Mouse (Mus musculus): ENCODE data around the gene Plxna3. TPM values are rescaled to one million over a fixed set of nuclear protein-coding genes. Genes with fewer than 3 reads are reported as not detected.

Plxna3 gene
- polyA plus RNA-seq (2015; fragmentation: Nextera tagmentation; extraction: Ambion mirVana), result 63.9 and 68.4 TPM in 2 replicates

DNA sequence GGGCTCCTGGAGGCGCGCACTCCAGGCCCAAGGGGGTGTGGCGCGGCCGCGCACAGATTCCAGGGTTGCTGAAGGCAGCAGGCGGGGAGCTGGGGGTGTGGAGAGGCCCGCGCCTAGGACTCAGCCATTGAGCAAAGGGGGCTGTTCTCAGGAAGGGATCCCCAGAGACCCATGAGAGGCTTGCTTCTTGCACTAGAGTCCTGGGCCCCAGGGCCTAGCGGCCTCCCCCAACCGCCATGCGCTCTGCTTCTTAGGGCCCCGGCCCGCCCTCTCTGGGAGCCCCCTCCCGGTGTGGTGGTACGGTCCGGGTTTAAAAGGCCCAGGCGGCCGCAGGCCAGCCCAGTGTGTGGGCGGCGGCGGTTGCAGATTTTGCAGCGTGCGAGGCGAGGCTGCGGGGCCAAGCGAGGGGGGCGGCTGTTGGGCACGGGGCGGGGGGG is at the start of gene Plxna3:
Plxna3 (plus strand) TSS at position 342 of the 437 bp plus-strand sequence.
- peak; percentile 95 for ATAC-seq
- H3K9ac ChIP-seq (ENCODE audit: low read depth, low read length), result peak within 1 kb of the TSS; percentile 73
- no peaks in the 10 kb centered on the region for H3K9me3 ChIP-seq (replicated peaks; ENCODE audit: control insufficient read depth, low read length, poor library complexity, severe bottlenecking)
- WGBS, result 25% methylated on average over 27 of the region's 30 CpGs
- peak within 1 kb of the TSS; percentile 89 for H3K27ac ChIP-seq (ENCODE audit: low read length)
- no peaks in the 10 kb centered on the region for H3K27me3 ChIP-seq (ENCODE audit: control insufficient read depth, insufficient read depth, low read depth, low read length)
- H3K4me3 ChIP-seq (ENCODE audit: low read depth, low read length), result peak within 1 kb of the TSS; percentile 54
- 0 out of 2 replicates have a peak, but pooled peaks cover 3% of the 10 kb centered on the region for H3K36me3 ChIP-seq (ENCODE audit: control insufficient read depth, insufficient read depth, low read length)
- peak within 1 kb of the TSS; percentile 84 for H3K4me2 ChIP-seq (ENCODE audit: low read length)
- peaks cover 31% of the 10 kb centered on the region for H3K4me1 ChIP-seq (ENCODE audit: control insufficient read depth, insufficient read depth, low read length)

DNA sequence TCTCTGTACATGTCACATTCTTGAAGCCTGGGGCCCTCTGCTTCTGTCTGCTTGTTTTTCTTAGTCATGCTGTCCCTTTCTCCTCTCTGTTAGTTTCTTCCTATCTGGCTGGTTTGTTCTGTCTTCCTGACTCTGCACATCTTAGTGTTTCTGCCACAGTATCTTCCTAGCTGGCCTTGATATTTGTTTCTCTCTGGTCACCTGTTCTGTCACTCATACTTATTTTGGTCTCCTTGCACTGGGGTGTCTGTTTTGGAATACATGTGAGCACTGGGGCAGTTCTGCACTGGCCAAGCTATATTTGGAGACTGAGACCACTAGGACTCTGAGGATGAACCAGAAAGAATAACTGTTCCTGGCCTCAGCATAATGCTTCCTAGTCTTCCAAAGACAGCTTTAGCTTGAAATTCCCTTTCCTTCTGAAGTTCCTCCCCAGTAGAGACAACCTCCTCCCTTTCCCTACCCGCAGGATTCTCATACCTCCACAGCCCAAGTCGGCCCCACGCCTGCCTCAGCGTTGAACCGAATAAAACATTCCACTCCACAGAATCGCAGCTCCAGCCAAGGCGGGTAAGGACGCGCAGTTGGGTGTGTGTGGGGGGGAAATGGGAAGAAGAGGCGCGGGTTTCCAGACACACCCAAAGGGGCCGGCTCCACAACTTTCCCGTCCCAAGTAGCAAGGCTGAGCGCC is 47.7 kb upstream of the Plxna3 start:
- ATAC-seq, result no peak
- WGBS, result 9% methylated on average over 14 of the region's 14 CpGs
- H3K27me3 ChIP-seq (ENCODE audit: control insufficient read depth, insufficient read depth, low read depth, low read length), result no peaks in the 10 kb centered on the region

GRCm38 (mm10) chrX:74281732-74282394 is 47.0 kb upstream of the Plxna3 start, which contains the start of the genes Taz and Dnase1l1:
Gene Taz, plus strand, starts transcription at chrX:74281912.
Gene Dnase1l1, minus strand, starts transcription at chrX:74282337.
- peak; percentile 63 for ATAC-seq
- H3K4me1 ChIP-seq (ENCODE audit: control insufficient read depth, insufficient read depth, low read length), result peaks cover 13% of the 10 kb centered on the region
- no peaks in the 10 kb centered on the region for H3K27me3 ChIP-seq (ENCODE audit: control insufficient read depth, insufficient read depth, low read depth, low read length)
- H3K36me3 ChIP-seq (ENCODE audit: control insufficient read depth, insufficient read depth, low read length), result no peaks in the 10 kb centered on the region
- H3K27ac ChIP-seq (ENCODE audit: low read length), result peak within 1 kb of the TSS; percentile 82
- WGBS, result 22% methylated on average over 16 of the region's 16 CpGs
- H3K9me3 ChIP-seq (replicated peaks; ENCODE audit: control insufficient read depth, low read length, poor library complexity, severe bottlenecking), result no peaks in the 10 kb centered on the region
- peak within 1 kb of the TSS; percentile 58 for H3K4me3 ChIP-seq (ENCODE audit: low read depth, low read length)
- peak within 1 kb of the TSS; percentile 76 for H3K4me2 ChIP-seq (ENCODE audit: low read length)
- peak within 1 kb of the TSS; percentile 80 for H3K9ac ChIP-seq (ENCODE audit: low read depth, low read length)

More for the DNA sequence above, 47.7 kb upstream of the Plxna3 start:
- H3K4me2 ChIP-seq (ENCODE audit: low read length), result peak overlapping the region; percentile 76
- H3K4me3 ChIP-seq (ENCODE audit: low read depth, low read length), result peak overlapping the region; percentile 58
- H3K9me3 ChIP-seq (replicated peaks; ENCODE audit: control insufficient read depth, low read length, poor library complexity, severe bottlenecking), result no peaks in the 10 kb centered on the region
- H3K4me1 ChIP-seq (ENCODE audit: control insufficient read depth, insufficient read depth, low read length), result peaks cover 13% of the 10 kb centered on the region
- H3K36me3 ChIP-seq (ENCODE audit: control insufficient read depth, insufficient read depth, low read length), result no peaks in the 10 kb centered on the region
- peak overlapping the region; percentile 82 for H3K27ac ChIP-seq (ENCODE audit: low read length)
- peak overlapping the region; percentile 80 for H3K9ac ChIP-seq (ENCODE audit: low read depth, low read length)

GRCm38 (mm10) chrX:74282395-74283091 is 46.3 kb upstream of the Plxna3 start:
- H3K9me3 ChIP-seq (replicated peaks; ENCODE audit: control insufficient read depth, low read length, poor library complexity, severe bottlenecking), result no peaks in the 10 kb centered on the region
- H3K27ac ChIP-seq (ENCODE audit: low read length), result peak overlapping the region; percentile 82
- H3K36me3 ChIP-seq (ENCODE audit: control insufficient read depth, insufficient read depth, low read length), result no peaks in the 10 kb centered on the region
- peak overlapping the region; percentile 58 for H3K4me3 ChIP-seq (ENCODE audit: low read depth, low read length)
- WGBS, result 26% methylated on average over 39 of the region's 39 CpGs
- peak overlapping the region; percentile 76 for H3K4me2 ChIP-seq (ENCODE audit: low read length)
- H3K4me1 ChIP-seq (ENCODE audit: control insufficient read depth, insufficient read depth, low read length), result peaks cover 13% of the 10 kb centered on the region
- no peaks in the 10 kb centered on the region for H3K27me3 ChIP-seq (ENCODE audit: control insufficient read depth, insufficient read depth, low read depth, low read length)
- ATAC-seq, result peak; percentile 86
- H3K9ac ChIP-seq (ENCODE audit: low read depth, low read length), result peak overlapping the region; percentile 80

GRCm38 (mm10) chrX:74283092-74283437 is 45.8 kb upstream of the Plxna3 start:
- H3K9me3 ChIP-seq (replicated peaks; ENCODE audit: control insufficient read depth, low read length, poor library complexity, severe bottlenecking), result no peaks in the 10 kb centered on the region
- no peaks in the 10 kb centered on the region for H3K27me3 ChIP-seq (ENCODE audit: control insufficient read depth, insufficient read depth, low read depth, low read length)
- peak overlapping the region; percentile 80 for H3K9ac ChIP-seq (ENCODE audit: low read depth, low read length)
- peak overlapping the region; percentile 76 for H3K4me2 ChIP-seq (ENCODE audit: low read length)
- H3K27ac ChIP-seq (ENCODE audit: low read length), result peak overlapping the region; percentile 82
- H3K4me3 ChIP-seq (ENCODE audit: low read depth, low read length), result peak overlapping the region; percentile 58
- H3K36me3 ChIP-seq (ENCODE audit: control insufficient read depth, insufficient read depth, low read length), result no peaks in the 10 kb centered on the region
- peak; percentile 52; the same call in 1 of the 2 replicates for ATAC-seq
- 33% methylated on average over 5 of the region's 5 CpGs for WGBS
- peaks cover 13% of the 10 kb centered on the region for H3K4me1 ChIP-seq (ENCODE audit: control insufficient read depth, insufficient read depth, low read length)

DNA sequence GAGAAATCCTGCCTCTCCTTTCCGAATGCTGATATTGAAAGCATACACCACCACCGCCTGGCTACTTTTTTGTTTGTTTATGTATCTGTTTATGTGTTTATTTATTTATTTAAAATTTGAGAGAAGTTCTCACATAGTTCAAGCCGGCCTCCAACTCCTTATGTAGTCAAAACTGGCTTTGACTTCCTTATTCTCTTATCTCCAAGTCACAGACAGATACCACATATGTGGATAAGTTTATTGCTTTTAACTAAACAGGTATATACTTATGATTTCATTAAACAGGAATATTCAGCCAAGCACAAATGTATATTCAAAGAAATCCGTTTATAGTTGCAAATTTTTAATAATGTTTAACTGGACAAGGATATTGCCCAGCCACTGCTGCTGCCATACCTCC is 35.4 kb upstream of the Plxna3 start:
- Histone ChIP-seq H3K27ac (ENCODE audit: low read length) (no peak overlapping the region), H3K36me3 (ENCODE audit: control insufficient read depth, insufficient read depth, low read length) (no peaks in the 10 kb centered on the region), H3K9me3 (replicated peaks; ENCODE audit: control insufficient read depth, low read length, poor library complexity, severe bottlenecking) (no peaks in the 10 kb centered on the region), H3K4me2 (ENCODE audit: low read length) (no peak overlapping the region), H3K9ac (ENCODE audit: low read depth, low read length) (no peak overlapping the region), H3K4me3 (ENCODE audit: low read depth, low read length) (no peak overlapping the region), H3K27me3 (ENCODE audit: control insufficient read depth, insufficient read depth, low read depth, low read length) (no peaks in the 10 kb centered on the region), H3K4me1 (ENCODE audit: control insufficient read depth, insufficient read depth, low read length) (peaks cover 4% of the 10 kb centered on the region)
- ATAC-seq, result no peak
- 80% methylated on average over 4 of the region's 4 CpGs for WGBS

GRCm38 (mm10) chrX:74296538-74297448 is 32.1 kb upstream of the Plxna3 start, which contains the start of gene Atp6ap1:
Gene Atp6ap1, plus strand, starts transcription at chrX:74297097.
- H3K9ac ChIP-seq (ENCODE audit: low read depth, low read length), result peak within 1 kb of the TSS; percentile 84
- no peaks in the 10 kb centered on the region for H3K9me3 ChIP-seq (replicated peaks; ENCODE audit: control insufficient read depth, low read length, poor library complexity, severe bottlenecking)
- 22% methylated on average over 37 of the region's 37 CpGs for WGBS
- peak within 1 kb of the TSS; percentile 64 for H3K4me3 ChIP-seq (ENCODE audit: low read depth, low read length)
- H3K4me2 ChIP-seq (ENCODE audit: low read length), result peak within 1 kb of the TSS; percentile 78
- H3K27me3 ChIP-seq (ENCODE audit: control insufficient read depth, insufficient read depth, low read depth, low read length), result no peaks in the 10 kb centered on the region
- H3K4me1 ChIP-seq (ENCODE audit: control insufficient read depth, insufficient read depth, low read length), result peaks cover 11% of the 10 kb centered on the region
- H3K27ac ChIP-seq (ENCODE audit: low read length), result peak within 1 kb of the TSS; percentile 85
- peak; percentile 99 for ATAC-seq
- 0 out of 2 replicates have a peak, but pooled peaks cover 3% of the 10 kb centered on the region for H3K36me3 ChIP-seq (ENCODE audit: control insufficient read depth, insufficient read depth, low read length)

GRCm38 (mm10) chrX:74298348-74298747 is 30.5 kb upstream of the Plxna3 start:
- H3K27me3 ChIP-seq (ENCODE audit: control insufficient read depth, insufficient read depth, low read depth, low read length), result no peaks in the 10 kb centered on the region
- peaks cover 11% of the 10 kb centered on the region for H3K4me1 ChIP-seq (ENCODE audit: control insufficient read depth, insufficient read depth, low read length)
- H3K9me3 ChIP-seq (replicated peaks; ENCODE audit: control insufficient read depth, low read length, poor library complexity, severe bottlenecking), result no peaks in the 10 kb centered on the region
- H3K27ac ChIP-seq (ENCODE audit: low read length), result no peak overlapping the region
- H3K4me3 ChIP-seq (ENCODE audit: low read depth, low read length), result no peak overlapping the region
- no peak for ATAC-seq
- 96% methylated on average over 1 of the region's 1 CpGs for WGBS
- H3K36me3 ChIP-seq (ENCODE audit: control insufficient read depth, insufficient read depth, low read length), result 0 out of 2 replicates have a peak, but pooled peaks cover 6% of the 10 kb centered on the region
- H3K9ac ChIP-seq (ENCODE audit: low read depth, low read length), result no peak overlapping the region
- no peak overlapping the region for H3K4me2 ChIP-seq (ENCODE audit: low read length)
